Mouse (Mus musculus) cortical plate, adult 2 months (tissue): ENCODE results near the gene Aanat.

ENCODE experiments used
- CTCF ChIP-seq: fragments of 200-500 bp; IDR thresholded peaks from 2 replicates; pipeline ENCODE4 v1.5.1; 2011; ENCODE audit warnings: mild to moderate bottlenecking, control low read depth, low read length; ENCODE audit not compliant: insufficient read depth; ENCODE audit errors: extremely low read depth
- POLR2A ChIP-seq: fragments of 200-500 bp; IDR thresholded peaks from 2 replicates; pipeline ENCODE4 v1.6.1; 2011; ENCODE audit warnings: mild to moderate bottlenecking, low read length, control low read depth; ENCODE audit not compliant: insufficient read depth; ENCODE audit errors: extremely low read depth

GRCm38 (mm10) chr11:116548780-116549179, 37.5 kb upstream of the Aanat start:
- TF ChIP-seq CTCF: no peak
- TF ChIP-seq POLR2A: no peak
